Comparison of ENCODE assay signal across 8 mouse cellular contexts in the genomic region with DNA sequence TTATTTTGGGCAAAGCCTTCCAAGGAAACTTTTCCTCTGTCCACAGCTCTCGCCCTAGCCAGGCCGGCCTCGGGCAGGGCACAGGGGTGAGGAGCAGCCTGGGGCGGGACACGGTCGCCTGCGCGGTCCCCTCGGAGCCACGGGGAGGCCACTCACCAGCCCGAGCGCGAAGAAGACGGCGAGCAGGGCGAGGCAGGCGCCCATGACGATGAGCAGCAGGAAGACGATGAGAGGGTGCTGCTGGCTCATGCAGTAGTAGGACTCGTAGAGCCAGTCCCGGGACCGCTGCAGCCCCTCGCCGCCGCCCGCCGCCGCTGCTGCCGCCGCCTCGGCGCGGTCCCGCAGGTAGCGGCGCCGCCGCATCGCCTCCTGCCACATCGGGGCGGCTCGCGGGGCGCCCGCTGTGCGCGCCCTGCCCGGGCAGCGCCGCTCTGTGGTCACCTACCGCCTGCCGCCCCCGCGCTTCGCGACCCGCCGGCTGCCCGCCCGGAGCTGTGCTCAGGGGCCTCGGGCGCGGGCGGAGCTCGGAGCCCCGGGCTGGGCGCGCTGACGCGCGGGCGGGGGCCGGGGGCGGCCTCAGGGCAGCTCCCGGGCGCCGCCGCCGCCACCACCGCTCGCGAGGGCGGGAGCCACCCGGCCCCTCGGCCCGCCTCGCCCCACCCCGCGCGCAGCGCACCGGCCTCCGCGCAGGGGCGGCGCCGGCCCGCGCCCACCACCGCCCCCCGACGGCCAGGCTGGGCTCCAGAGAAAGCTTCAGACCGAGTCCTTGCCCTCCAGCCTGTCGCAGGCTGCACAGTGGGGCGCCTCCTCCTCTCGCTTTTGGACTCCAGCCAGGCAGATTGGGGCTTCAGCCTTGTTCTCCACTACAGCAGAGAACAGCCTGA. TPM values are rescaled to one million over a fixed set of nuclear protein-coding genes. Genes with fewer than 3 reads are reported as not detected.
A peak's percentile ranks its signal among the peaks of the same experiment; 100 is the strongest.
DNase-seq lines count a peak whose midpoint lies in the region; ATAC-seq lines count a peak whose summit lies in the region.

Gene Adcy2 (minus strand): TSS at position 624 of the 884 bp plus-strand sequence.

- peaks cover 9% of the 10 kb centered on the region; the same call in 1 of the 2 replicates for H3K27me3 ChIP-seq in forebrain, embryonic 11.5 days (ENCODE audit: control insufficient read depth, insufficient read depth, low read length)

- peak within 1 kb of the TSS; percentile 83 for H3K4me2 ChIP-seq in forebrain, embryonic 11.5 days (ENCODE audit: low read depth, low read length, severe bottlenecking)

- intact Hi-C loops in heart, postnatal 10 days (cut with DNase I): no loop called here

- peak; percentile 20 for DNase-seq in thymus, postnatal 4 days
- no peak for DNase-seq in thymus, adult 18-20 months
- peak; percentile 84 for DNase-seq in forebrain, embryonic 11.5 days (ENCODE audit: low spot score)
- peak; percentile 49 to 60 for DNase-seq in heart, postnatal 10 days
- peak; percentile 56 to 58 for DNase-seq in layer of hippocampus, postnatal 36 days
- DNase-seq in lung, postnatal 25 days (ENCODE audit: low spot score): peak; percentile 18
- DNase-seq in right cerebral cortex, postnatal 4 days: peak; percentile 76

- peak; percentile 86 for ATAC-seq in forebrain, embryonic 11.5 days (replicated peaks; ENCODE audit: low FRiP score)
- no peak for ATAC-seq in megakaryocyte-erythroid progenitor cell, adult 5-6 weeks (replicated peaks; ENCODE audit: low FRiP score, low TSS enrichment, poor library complexity, severe bottlenecking)

- peaks cover 3% of the 10 kb centered on the region; the same call in 1 of the 2 replicates for H3K4me1 ChIP-seq in forebrain, embryonic 11.5 days (replicated peaks; ENCODE audit: control insufficient read depth, insufficient read depth, low read length)

- WGBS in forebrain, embryonic 11.5 days: 1% methylated on average over 52 of the region's 106 CpGs

- H3K4me3 ChIP-seq in forebrain, embryonic 11.5 days (ENCODE audit: low read depth, low read length): peak within 1 kb of the TSS; percentile 67

- no peaks in the 10 kb centered on the region for H3K36me3 ChIP-seq in forebrain, embryonic 11.5 days (ENCODE audit: control insufficient read depth, insufficient read depth, low read length)

- H3K9ac ChIP-seq in forebrain, embryonic 11.5 days (ENCODE audit: low read length): peak within 1 kb of the TSS; percentile 68

- no peaks in the 10 kb centered on the region for H3K9me3 ChIP-seq in forebrain, embryonic 11.5 days (ENCODE audit: control insufficient read depth, low read length)

- no peak within 1 kb of the TSS for H3K27ac ChIP-seq in forebrain, embryonic 11.5 days (ENCODE audit: low read depth, low read length)

RNA-seq across cellular contexts. Expression of gene Adcy2, which starts in this region (rescaled TPM):
- polyA plus RNA-seq in forebrain, embryonic 11.5 days (2014; fragmentation: Nextera tagmentation; extraction: Ambion mirVana): 1.5 and 1.7 TPM in 2 replicates
- total RNA-seq in heart, postnatal 10 days (2021): 1 to 10 TPM in 1 of 2 experiments, under 1 TPM in 1; 0.92 to 1.4 TPM
- 100 to 1,000 TPM in 1 of 2 experiments, 10 to 100 TPM in 1; 66.3 to 110 TPM for total RNA-seq in layer of hippocampus, postnatal 36 days (2021)
- not detected in 2 replicates for total RNA-seq in megakaryocyte-erythroid progenitor cell, adult 5-6 weeks (2014; fragmentation: Nextera tagmentation)
- total RNA-seq in megakaryocyte-erythroid progenitor cell, adult 5-6 weeks (2017): not detected in 2 replicates

Comparison
In these comparisons a context has a peak if more than half of its experiments do, and no peak if none do; other contexts are left out.
1. RNA of gene Adcy2 (total RNA-seq): 66.3 to 110 TPM in layer of hippocampus, postnatal 36 days; 0.92 to 1.4 TPM in heart, postnatal 10 days and not detected in megakaryocyte-erythroid progenitor cell, adult 5-6 weeks; every median in the first group is over 10 times any median in the second.
2. DNase-seq: peak in thymus, postnatal 4 days (single experiment), forebrain, embryonic 11.5 days (single experiment), heart, postnatal 10 days (2 of 2), layer of hippocampus, postnatal 36 days (2 of 2), lung, postnatal 25 days (single experiment) and right cerebral cortex, postnatal 4 days (single experiment); none in thymus, adult 18-20 months (0 of 2).